Mouse (Mus musculus): Measurements from ENCODE around the gene Chrna9.
"Not testable (repeated sequence)": the region's sequence is repeated elsewhere in the genome, so short reads cannot be mapped to it uniquely, and the experiment has no call there.

Chrna9 gene

GRCm38 (mm10) chr5:65956144-65957008, 21.7 kb downstream of the Chrna9 start:
- DNase-seq (ENCODE audit: low read depth, low spot score), result no peak

GRCm38 (mm10) chr5:65958597-65958996, 23.9 kb downstream of the Chrna9 start:
- DNase-seq (ENCODE audit: low read depth, low spot score), result peak; percentile 70

GRCm38 (mm10) chr5:65959893-65960596, 25.3 kb downstream of the Chrna9 start:
- peak; percentile 16 for DNase-seq (ENCODE audit: low read depth, low spot score)

- DNase-seq (ENCODE audit: low read depth, low spot score), result no peak
These were observed 25.9 kb downstream of the Chrna9 start for GRCm38 (mm10) chr5:65960597-65960950.

- DNase-seq (ENCODE audit: low read depth, low spot score), result no peak
These were observed 28.6 kb downstream of the Chrna9 start for GRCm38 (mm10) chr5:65963291-65963690.

- no peak for DNase-seq (ENCODE audit: low read depth, low spot score)
These were observed 31.1 kb downstream of the Chrna9 start for GRCm38 (mm10) chr5:65965771-65966279.

- DNase-seq (ENCODE audit: low read depth, low spot score), result no peak
These were observed 32.4 kb downstream of the Chrna9 start for GRCm38 (mm10) chr5:65967091-65967490.

GRCm38 (mm10) chr5:65968004-65968403, 33.3 kb downstream of the Chrna9 start:
- no peak for DNase-seq (ENCODE audit: low read depth, low spot score)

- no peak for DNase-seq (ENCODE audit: low read depth, low spot score)
These were observed 38.5 kb downstream of the Chrna9 start for GRCm38 (mm10) chr5:65973189-65973588.

- no peak for DNase-seq (ENCODE audit: low read depth, low spot score)
These were observed 41.0 kb downstream of the Chrna9 start for GRCm38 (mm10) chr5:65975731-65976130.

- DNase-seq (ENCODE audit: low read depth, low spot score), result peak; percentile 52
These were observed 51.7 kb downstream of the Chrna9 start for GRCm38 (mm10) chr5:65986426-65986825.

- not testable (repeated sequence) for DNase-seq (ENCODE audit: low read depth, low spot score)
These were observed 52.3 kb downstream of the Chrna9 start for GRCm38 (mm10) chr5:65987004-65987403.

GRCm38 (mm10) chr5:65991191-65991590, 56.5 kb downstream of the Chrna9 start:
- peak; percentile 35 for DNase-seq (ENCODE audit: low read depth, low spot score)

GRCm38 (mm10) chr5:65994643-65995042, 59.9 kb downstream of the Chrna9 start:
- DNase-seq (ENCODE audit: low read depth, low spot score), result no peak

GRCm38 (mm10) chr5:65997813-65998212, 63.1 kb downstream of the Chrna9 start:
- no peak for DNase-seq (ENCODE audit: low read depth, low spot score)

GRCm38 (mm10) chr5:65999106-65999505, 64.4 kb downstream of the Chrna9 start:
- no peak for DNase-seq (ENCODE audit: low read depth, low spot score)

- DNase-seq (ENCODE audit: low read depth, low spot score), result no peak
These were observed 65.4 kb downstream of the Chrna9 start for GRCm38 (mm10) chr5:66000074-66000473.

GRCm38 (mm10) chr5:66000567-66001125, 65.9 kb downstream of the Chrna9 start:
- DNase-seq (ENCODE audit: low read depth, low spot score), result no peak

GRCm38 (mm10) chr5:66001232-66001631, 66.5 kb downstream of the Chrna9 start:
- DNase-seq (ENCODE audit: low read depth, low spot score), result no peak

- no peak for DNase-seq (ENCODE audit: low read depth, low spot score)
These were observed 69.6 kb downstream of the Chrna9 start, which contains the start of gene 9130230L23Rik for GRCm38 (mm10) chr5:66004134-66004925. Gene 9130230L23Rik (minus strand): TSS chr5:66004285.

GRCm38 (mm10) chr5:66005041-66005678, 70.4 kb downstream of the Chrna9 start:
- no peak for DNase-seq (ENCODE audit: low read depth, low spot score)

Data from CD4-positive helper T cell, adult 2 months (primary cell).